Mouse (Mus musculus) spleen, adult 12 weeks (tissue): ENCODE measurements around the gene Brd7.

Source experiments
- DNase-seq: peaks from one replicate; pipeline ENCODE4 v3.0.0; 2022; ENCODE audit warnings: low spot score

Gene Brd7

GRCm38 (mm10) chr8:88283243-88284115, 78.5 kb downstream of the Brd7 start:
- no peak for DNase-seq

GRCm38 (mm10) chr8:88282684-88283083, 79.3 kb downstream of the Brd7 start:
- no peak for DNase-seq
